Mouse (Mus musculus) limb, embryonic 14.5 days (tissue): ENCODE data around the gene E2f4. TPM values are rescaled to one million over a fixed set of nuclear protein-coding genes. Genes with fewer than 3 reads are reported as not detected.

Source experiments
- ATAC-seq: fragments of 200-750 bp; cut with Nextera tagmentation; 2 replicates; pipeline ENCODE4 v1.8.0; 2017; ENCODE audit warnings: low read depth, moderate number of reproducible peaks, moderate TSS enrichment; ENCODE audit not compliant: low FRiP score
- DNase-seq: peaks from one replicate; pipeline ENCODE4 v3.0.0-alpha.2; 2015; ENCODE audit warnings: low spot score
- H3K27ac ChIP-seq: fragments of 300-500 bp; sonication (generic); replicated peaks from 2 replicates; pipeline ENCODE4 v1.5.1; 2014; ENCODE audit warnings: low read depth, mild to moderate bottlenecking, low read length, moderate library complexity, mixed read lengths
- H3K27me3 ChIP-seq: fragments of 300-500 bp; sonication (generic); 2 replicates; pipeline ENCODE4 v1.6.1; 2014; ENCODE audit warnings: low read length, mixed read lengths; ENCODE audit not compliant: control insufficient read depth, insufficient read depth
- H3K36me3 ChIP-seq: fragments of 300-500 bp; sonication (generic); 2 replicates; pipeline ENCODE4 v1.6.1; 2014; ENCODE audit warnings: mild to moderate bottlenecking, low read length, moderate library complexity, mixed read lengths; ENCODE audit not compliant: control insufficient read depth, insufficient read depth
- H3K4me1 ChIP-seq: fragments of 300-500 bp; sonication (generic); 2 replicates; pipeline ENCODE4 v1.6.1; 2014; ENCODE audit warnings: antibody characterized with exemption, low read length, mixed read lengths; ENCODE audit not compliant: control insufficient read depth, insufficient read depth
- H3K4me2 ChIP-seq: fragments of 300-500 bp; sonication (generic); replicated peaks from 2 replicates; pipeline ENCODE4 v1.6.1; 2014; ENCODE audit warnings: low read depth, mild to moderate bottlenecking, low read length, moderate library complexity; ENCODE audit not compliant: severe bottlenecking
- H3K4me3 ChIP-seq: fragments of 300-500 bp; sonication (generic); replicated peaks from 2 replicates; pipeline ENCODE4 v1.5.1; 2014; ENCODE audit warnings: low read length
- H3K9ac ChIP-seq: fragments of 300-500 bp; sonication (generic); 2 replicates; pipeline ENCODE4 v1.6.1; 2014; ENCODE audit warnings: mild to moderate bottlenecking, low read depth, low read length, moderate library complexity; ENCODE audit not compliant: severe bottlenecking
- H3K9me3 ChIP-seq: fragments of 300-500 bp; sonication (generic); 2 replicates; pipeline ENCODE4 v1.6.1; 2016; ENCODE audit warnings: low read length; ENCODE audit not compliant: control insufficient read depth
- POLR2A ChIP-seq: fragments of 200-500 bp; IDR thresholded peaks from 2 replicates; pipeline ENCODE4 v1.8.0; 2012; ENCODE audit warnings: inconsistent platforms, mild to moderate bottlenecking, moderate library complexity, borderline replicate concordance; ENCODE audit not compliant: insufficient read depth, insufficient read length; ENCODE audit errors: extremely low read depth
- WGBS: fragments of 180-500 bp; shearing (Covaris S2); extraction: QIAGEN DNeasy Blood & Tissue Kit; methylation state at CpG from one replicate; pipeline ENCODE4 v1.1.7; 2014; 5-methylcytosine and 5-hydroxymethylcytosine counted together
- polyA plus RNA-seq, 2 experiments: library from polyadenylated mRNA; depleted of rRNA in 1 of 2; stranded (reverse) in 1 of 2; unstranded in 1 of 2; fragments of >200 nt; fragmentation: Nextera tagmentation in 1 of 2; extraction: Ambion mirVana in 1 of 2; gene quantifications; 2 replicates each; pipeline versions ENCODE4 v1.2.1 to v1.2.3; 2012 to 2014

Gene E2f4
- polyA plus RNA-seq, 2 experiments, result 76.2 to 136 TPM

GRCm38 (mm10) chr8:105338992-105339391, 41.5 kb downstream of the E2f4 start:
- Histone ChIP-seq H3K36me3 (peaks cover 36% of the 10 kb centered on the region), H3K4me1 (0 out of 2 replicates have a peak, but pooled peaks cover 5% of the 10 kb centered on the region), H3K4me2 (no peak overlapping the region), H3K4me3 (no peak overlapping the region), H3K27me3 (no peaks in the 10 kb centered on the region), H3K9ac (no peak overlapping the region), H3K27ac (no peak overlapping the region), H3K9me3 (no peaks in the 10 kb centered on the region)
- DNase-seq (no peak), ATAC-seq (no peak)
- no peak for TF ChIP-seq POLR2A
- WGBS, result 14% methylated on average over 4 of the region's 4 CpGs

- H3K4me3 ChIP-seq, result no peak overlapping the region
- H3K36me3 ChIP-seq, result peaks cover 26% of the 10 kb centered on the region
- no peak for TF ChIP-seq POLR2A
- H3K27me3 ChIP-seq, result no peaks in the 10 kb centered on the region
- DNase-seq (no peak), ATAC-seq (no peak)
- no peak overlapping the region for H3K9ac ChIP-seq
- H3K4me1 ChIP-seq, result 0 out of 2 replicates have a peak, but pooled peaks cover 5% of the 10 kb centered on the region
- no peak overlapping the region for H3K27ac ChIP-seq
- no peak overlapping the region for H3K4me2 ChIP-seq
- H3K9me3 ChIP-seq, result no peaks in the 10 kb centered on the region
- WGBS, result 75% methylated on average over 6 of the region's 6 CpGs
These were observed 42.6 kb downstream of the E2f4 start for GRCm38 (mm10) chr8:105339886-105340635.

GRCm38 (mm10) chr8:105341399-105341798, 43.9 kb downstream of the E2f4 start:
- no peak for DNase-seq
- Histone ChIP-seq H3K36me3 (peaks cover 13% of the 10 kb centered on the region), H3K9ac (no peak overlapping the region), H3K4me2 (no peak overlapping the region), H3K27me3 (no peaks in the 10 kb centered on the region), H3K9me3 (no peaks in the 10 kb centered on the region), H3K4me3 (no peak overlapping the region), H3K4me1 (peaks cover 10% of the 10 kb centered on the region), H3K27ac (no peak overlapping the region)
- ATAC-seq, result no peak
- 43% methylated on average over 8 of the region's 8 CpGs for WGBS
- no peak for TF ChIP-seq POLR2A

GRCm38 (mm10) chr8:105342768-105343167, 45.3 kb downstream of the E2f4 start:
- Histone ChIP-seq H3K4me1 (peaks cover 16% of the 10 kb centered on the region), H3K4me3 (no peak overlapping the region), H3K9ac (no peak overlapping the region), H3K36me3 (0 out of 2 replicates have a peak, but pooled peaks cover under 1% of the 10 kb centered on the region), H3K4me2 (no peak overlapping the region), H3K27me3 (no peaks in the 10 kb centered on the region), H3K9me3 (no peaks in the 10 kb centered on the region), H3K27ac (no peak overlapping the region)
- no peak for TF ChIP-seq POLR2A
- WGBS, result 80% methylated on average over 4 of the region's 4 CpGs
- DNase-seq (no peak), ATAC-seq (no peak)

GRCm38 (mm10) chr8:105343791-105344574, 46.5 kb downstream of the E2f4 start:
- H3K27ac ChIP-seq, result no peak overlapping the region
- no peak overlapping the region for H3K9ac ChIP-seq
- H3K4me1 ChIP-seq, result peaks cover 16% of the 10 kb centered on the region
- H3K9me3 ChIP-seq, result no peaks in the 10 kb centered on the region
- WGBS, result 73% methylated on average over 7 of the region's 8 CpGs
- ATAC-seq (no peak), DNase-seq (no peak)
- no peak overlapping the region for H3K4me2 ChIP-seq
- no peaks in the 10 kb centered on the region for H3K36me3 ChIP-seq
- TF ChIP-seq POLR2A, result no peak
- no peak overlapping the region for H3K4me3 ChIP-seq
- no peaks in the 10 kb centered on the region for H3K27me3 ChIP-seq
